Mouse (Mus musculus): ENCODE results near the gene Mau2.
"Not testable (repeated sequence)": the region's sequence is repeated elsewhere in the genome, so short reads cannot be mapped to it uniquely, and the experiment has no call there.

The Mau2 gene

DNA sequence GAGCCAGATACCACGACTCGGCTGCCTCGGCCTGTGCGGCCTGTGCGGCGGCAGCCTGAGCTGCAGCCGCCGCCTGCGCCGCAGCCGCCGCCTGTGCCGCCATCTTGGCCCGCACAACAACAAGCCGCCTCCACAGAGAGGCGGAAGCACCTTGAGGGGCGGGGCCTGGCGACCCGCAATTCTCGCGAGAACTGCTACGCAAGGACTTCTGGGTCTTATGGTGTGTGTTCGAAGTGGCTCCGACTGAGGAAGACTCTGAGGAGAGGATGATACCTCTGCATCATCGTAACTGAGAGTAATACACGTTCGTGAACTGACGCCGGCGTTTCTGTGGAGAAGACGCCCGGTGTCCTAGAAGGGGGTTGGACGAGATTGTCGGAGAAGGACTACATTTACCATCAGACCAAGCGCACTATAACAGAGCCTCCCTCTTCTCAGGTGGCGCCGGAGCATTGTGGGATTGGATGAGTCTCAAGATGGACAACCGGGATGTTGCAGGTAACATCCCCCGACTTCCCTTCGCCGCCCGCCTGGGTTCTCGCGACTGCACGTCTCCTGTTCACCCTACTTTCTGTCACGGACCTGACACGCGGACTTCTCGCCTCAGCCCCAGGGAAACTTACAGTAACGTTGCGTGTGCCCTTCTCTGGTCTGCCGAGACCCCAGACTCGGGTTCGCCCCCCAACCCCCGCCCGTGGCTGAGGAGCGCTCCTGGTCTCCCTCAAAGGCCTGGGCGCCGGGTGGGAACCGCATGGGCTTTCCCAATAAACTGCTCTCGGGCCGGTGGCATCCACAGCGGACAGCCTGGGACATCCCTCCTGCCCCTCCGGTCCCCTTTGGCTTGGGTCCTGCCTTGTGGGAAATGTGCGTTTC, at the start of gene Mau2, which contains the start of gene Sugp1:
Gene Mau2, minus strand, starts transcription at position 152 of the 873 bp plus-strand sequence.
Gene Sugp1, plus strand, starts transcription at position 231 of the 873 bp plus-strand sequence.
- DNase-seq: peak; percentile 97

DNA sequence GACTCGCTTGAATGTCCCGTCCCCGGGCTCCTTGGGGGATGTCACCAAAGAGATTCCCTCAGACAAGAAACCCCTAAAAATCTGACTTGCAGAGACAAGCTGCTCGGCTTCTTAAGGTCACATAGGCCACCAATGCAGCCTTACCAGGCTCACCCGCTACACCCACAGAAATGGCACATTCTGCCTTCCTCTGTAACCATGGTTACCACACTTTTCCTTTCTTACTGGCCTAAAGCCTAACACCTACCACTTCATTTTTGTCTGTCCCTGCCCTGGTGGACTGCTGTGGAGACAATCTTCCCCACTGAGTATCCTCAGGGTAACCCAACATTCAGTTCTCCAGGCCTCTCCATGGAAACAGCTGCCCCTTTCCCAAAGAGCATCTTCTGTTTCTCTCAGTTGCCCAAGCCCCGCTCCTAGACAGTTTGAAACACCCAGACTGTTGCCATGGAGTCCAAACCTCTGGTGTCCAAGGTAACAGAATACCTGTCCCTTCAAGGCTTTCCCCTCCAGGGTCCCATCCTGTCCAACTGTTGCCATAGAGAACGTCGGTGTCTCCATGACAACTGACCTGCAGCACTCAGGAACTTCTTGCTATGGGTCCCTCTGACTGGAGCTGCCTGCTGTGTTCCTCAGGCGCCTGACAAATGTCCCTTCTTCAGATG, 46.9 kb upstream of the Mau2 start:
- no peak for DNase-seq

DNA sequence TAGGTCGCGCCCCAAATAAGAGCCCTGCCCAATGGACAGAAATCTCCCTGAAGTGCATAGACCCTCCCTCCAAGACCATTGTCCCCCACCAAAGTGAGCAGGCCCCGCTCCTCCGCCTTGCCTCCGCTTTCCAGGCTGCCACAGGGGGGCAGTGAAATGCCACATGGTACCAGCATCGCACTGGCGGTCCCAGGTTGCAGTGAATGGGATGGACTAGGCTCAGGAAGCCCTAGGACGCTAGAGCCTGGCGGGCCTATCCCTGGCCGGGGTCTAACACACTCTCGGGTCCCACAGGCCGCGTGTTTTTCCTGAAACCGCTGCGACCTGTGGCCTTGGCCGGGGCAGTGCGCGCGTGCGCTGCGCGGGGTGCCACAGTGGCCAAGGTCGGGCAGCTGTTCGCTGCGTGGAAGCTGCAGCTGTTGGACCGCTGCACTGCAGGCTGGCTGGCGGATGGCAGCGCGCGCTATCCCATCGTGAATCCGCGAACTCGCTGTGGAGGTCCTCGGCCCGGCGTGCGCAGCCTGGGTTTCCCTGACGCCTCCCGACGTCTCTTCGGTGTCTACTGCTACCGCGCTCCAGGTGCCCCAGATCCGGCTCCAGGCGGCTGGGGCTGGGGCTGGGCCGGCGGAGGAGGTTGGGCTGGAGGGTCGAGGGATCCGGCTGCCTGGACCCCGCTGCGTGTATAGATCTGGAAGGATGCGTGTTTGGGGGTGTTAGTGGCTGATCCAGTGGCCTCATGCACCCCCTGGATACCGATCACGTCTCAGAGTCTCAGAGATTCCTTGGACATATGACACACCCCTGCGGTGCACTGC, 45.5 kb upstream of the Mau2 start:
- DNase-seq: peak; percentile 32

DNA sequence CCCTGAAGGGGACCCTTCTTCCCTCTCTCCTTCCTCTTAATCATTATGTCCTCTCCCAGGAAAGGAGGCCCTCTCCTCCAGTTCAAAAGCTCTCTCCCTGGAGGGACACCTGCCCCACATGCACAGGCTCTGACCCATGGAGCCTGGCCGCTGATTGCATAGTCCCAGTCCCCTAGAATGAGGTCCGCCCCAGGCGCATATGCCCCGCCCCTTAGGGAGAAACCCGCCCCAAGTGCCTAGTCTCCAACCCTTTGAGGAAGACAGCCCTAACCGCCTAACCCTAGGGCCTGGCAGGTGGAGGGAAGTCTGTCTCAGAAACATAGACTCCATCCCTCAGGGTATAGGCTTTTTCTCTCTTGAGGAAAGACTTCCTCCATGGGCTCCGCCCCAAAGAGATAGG, 44.7 kb upstream of the Mau2 start:
- DNase-seq: no peak

DNA sequence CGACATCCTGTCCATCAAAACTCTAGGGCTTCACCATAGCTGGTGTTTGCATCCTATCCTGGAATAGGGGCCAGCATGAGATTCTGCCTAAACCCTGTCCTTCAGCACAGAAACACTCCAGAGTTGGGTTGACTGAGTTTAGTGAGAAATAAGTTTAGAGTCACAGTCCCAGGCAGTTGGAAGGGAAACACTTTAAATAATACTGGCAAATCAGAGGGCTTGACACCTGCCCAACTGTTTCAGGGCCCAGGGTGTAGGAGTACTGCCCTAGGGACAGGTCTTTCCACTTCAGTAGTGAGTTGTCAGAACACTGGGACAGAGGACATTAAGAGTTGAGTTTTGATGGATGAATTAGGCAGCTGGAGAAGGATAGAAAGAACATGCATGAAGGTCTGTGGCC, 43.6 kb upstream of the Mau2 start:
- DNase-seq: no peak

DNA sequence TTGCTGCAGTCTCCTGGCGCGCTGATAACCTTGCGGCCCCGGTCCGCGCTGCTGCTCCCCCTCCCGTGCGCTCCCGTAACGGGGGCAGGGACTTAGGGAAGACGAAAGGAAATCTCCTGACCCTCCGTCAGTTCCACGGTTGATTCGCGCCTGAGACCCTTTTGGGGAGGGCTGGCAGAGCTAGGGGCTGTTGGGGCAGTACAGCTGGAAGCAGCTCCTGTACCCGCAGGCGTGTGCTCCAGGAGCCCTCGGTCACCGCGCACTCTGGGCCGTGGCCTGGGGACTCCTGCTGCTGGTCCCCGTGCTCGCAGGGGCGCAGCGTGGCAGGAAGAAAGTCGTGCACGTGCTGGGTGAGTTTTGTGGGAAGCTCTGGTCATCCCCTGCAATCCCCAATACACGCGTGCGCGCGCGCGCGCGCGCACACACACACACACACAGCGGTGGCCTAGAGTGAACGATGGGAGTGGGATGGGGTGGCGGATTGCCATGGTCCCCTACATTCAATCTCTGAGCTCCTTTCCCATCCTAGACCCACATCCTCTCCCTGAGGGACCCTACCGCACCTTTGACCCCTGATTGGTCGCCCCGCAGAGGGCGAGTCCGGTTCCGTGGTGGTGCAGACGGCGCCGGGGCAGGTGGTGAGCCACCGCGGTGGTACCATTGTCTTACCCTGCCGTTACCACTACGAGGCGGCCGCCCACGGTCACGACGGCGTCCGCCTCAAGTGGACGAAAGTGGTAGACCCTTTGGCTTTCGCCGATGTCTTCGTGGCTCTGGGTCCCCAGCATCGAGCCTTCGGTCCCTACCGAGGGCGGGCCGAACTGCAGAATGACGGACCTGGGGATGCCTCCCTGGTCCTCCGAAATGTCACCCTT, 41.9 kb upstream of the Mau2 start:
- no peak for DNase-seq

DNA sequence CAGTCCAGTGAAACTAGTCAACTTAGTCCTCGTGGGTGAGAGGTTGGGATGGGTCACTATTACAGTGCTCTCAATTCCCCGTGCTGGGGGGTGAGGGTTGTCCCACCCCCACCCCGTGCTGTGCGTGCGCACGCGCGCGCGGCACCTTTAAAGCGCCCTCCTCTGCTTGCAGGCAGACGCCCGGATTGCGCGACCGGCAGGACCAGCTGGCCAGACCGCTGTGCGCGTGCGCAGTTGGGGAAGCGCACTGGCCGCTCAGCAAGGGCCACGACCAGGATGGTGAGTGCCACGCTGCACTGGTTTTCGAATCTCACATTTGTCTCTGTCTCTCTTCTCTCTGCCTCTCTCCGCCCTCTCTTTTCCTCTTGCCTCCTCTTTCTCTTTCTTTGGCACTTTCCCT, 40.8 kb upstream of the Mau2 start, which contains the start of gene Hapln4:
Gene Hapln4, plus strand, starts transcription at position 173 of the 400 bp plus-strand sequence.
- peak; percentile 35 for DNase-seq

DNA sequence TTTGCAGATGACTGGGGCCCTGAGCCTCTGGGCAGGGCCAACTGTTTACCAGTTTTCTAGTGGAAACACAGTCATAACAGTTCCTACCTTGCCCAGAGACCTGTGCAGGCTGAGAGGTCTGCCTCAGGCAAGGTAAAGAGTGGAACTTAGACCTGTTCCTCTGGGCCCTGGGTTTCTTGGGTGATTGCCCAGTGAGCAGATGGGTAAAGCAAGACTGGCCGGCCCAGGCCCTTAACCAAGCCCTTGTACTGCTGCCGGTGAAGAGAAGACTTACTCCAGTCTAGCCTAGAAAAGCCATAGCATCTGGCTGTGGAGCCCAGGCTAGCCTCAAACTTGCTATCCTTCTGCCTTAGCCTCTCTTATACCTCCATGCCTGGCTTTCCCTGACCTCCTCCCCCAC, 39.4 kb upstream of the Mau2 start:
- DNase-seq: no peak

DNA sequence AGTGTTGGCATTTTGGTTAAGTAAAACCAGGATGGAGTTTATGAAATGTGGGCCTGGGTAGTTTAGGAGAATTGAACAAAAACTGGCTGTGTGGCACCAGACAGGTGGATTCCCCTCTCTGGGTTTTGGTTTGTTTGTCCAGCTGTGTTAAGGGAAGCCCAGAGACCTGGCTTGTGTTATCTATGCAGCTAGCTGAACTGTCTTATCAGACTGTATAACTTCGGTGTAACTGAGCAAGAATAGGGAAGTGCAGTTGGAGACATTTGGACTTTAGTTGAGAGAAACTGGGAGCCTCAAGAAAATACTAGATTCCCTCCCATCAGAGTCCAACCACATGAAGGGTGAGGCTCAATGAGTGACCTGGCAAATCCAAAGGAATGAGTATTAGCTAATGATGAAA, 31.1 kb upstream of the Mau2 start:
- DNase-seq: no peak

DNA sequence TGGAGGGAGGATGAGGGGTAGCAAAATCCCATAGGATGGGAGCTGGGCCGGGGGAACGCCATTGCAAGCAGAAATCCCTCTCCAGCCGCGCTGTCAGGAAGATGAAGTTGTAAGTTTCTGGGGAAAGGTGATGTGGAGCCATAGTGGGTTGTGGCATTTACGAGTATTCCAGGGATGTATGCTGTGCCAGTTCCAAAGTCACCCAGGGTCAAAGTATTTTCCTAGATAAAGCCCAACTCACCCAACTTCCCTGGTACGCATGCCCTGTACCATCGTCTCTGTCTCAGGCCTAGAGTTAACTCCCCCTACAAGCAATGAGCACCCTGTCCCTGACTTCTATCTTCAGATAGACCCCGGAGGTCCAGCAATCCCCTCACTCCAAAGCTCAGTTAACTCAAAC, 30.6 kb upstream of the Mau2 start:
- no peak for DNase-seq

DNA sequence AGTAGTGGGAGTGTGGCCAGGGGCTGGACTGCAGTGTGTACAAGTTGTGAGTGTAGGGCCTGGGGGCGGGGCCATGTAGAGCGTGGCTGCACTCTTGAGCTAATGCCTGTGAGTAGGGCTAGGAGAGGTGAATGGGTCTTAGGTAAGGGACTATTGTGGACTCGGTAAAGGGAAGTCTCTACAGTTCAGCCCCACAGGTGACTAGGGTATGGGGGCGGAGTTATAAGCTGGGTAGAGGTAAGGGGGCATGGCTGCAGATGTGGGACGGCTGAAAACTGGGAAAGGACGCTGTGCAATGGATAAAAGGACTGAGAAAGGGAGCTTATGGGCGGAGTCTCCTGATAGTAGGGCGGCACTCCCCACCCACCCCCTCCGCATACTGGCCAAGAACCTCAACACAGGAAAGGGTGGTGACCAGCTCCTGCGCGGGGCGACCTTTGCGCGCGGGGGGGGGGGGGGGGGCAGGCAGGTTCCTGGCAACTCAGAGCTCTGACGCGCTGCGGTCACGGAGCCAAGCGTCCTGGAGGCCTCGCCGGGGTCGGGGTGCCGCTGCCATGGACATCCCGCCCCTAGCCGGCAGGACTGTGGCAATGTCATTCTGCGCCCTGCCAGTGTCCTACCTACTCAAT, 30.0 kb upstream of the Mau2 start, which contains the start of gene Tm6sf2:
Gene Tm6sf2, plus strand, starts transcription at position 484 of the 629 bp plus-strand sequence.
- peak; percentile 60 for DNase-seq

DNA sequence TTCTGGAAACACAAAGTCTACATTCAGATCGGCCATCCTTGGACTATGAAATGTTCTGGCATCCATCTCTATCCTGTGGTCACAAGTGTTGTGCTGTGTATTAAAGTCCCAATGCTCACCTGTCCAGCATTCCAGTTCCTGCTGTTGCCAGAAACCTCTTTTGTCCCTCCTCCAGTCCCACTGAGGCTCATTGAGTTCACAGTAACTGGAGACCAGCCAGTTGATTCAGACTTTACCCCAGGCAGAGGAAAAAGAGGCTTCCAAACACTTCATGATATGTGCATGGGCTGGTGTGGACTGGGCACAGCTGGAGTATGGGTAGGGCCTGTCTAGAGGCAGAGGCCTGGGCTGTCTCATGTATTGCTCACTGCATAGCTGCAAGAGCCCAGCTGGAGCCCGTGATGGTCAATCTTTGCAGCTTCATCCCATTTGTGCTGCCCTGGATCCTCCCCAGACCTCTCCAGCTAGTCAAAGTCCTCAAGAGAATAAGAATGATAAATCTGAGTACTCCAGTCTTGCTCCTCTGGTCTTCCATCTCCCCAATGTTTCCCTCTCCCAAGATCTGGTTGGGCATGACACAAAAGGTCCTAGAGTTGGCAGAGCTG, 29.4 kb upstream of the Mau2 start:
- no peak for DNase-seq

DNA sequence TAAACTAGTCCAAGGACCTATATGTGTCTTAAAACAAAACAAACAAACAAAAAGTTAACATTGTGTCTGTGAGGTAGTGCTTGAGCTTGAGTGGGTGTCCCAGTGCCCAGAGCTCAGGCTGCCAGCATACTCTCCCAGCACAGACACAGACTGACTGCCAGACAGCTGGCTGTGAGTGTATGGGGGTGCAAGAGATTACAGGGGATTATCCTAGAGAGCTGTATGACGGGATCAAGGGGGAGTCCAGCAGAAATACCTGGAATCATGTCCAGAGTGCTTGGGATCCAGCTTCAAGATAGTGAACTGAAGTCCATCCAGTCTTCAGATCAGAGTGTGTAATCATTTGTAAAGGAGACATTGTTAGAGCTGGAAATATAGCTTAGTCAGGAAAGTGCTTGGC, 15.2 kb upstream of the Mau2 start:
- DNase-seq: no peak

DNA sequence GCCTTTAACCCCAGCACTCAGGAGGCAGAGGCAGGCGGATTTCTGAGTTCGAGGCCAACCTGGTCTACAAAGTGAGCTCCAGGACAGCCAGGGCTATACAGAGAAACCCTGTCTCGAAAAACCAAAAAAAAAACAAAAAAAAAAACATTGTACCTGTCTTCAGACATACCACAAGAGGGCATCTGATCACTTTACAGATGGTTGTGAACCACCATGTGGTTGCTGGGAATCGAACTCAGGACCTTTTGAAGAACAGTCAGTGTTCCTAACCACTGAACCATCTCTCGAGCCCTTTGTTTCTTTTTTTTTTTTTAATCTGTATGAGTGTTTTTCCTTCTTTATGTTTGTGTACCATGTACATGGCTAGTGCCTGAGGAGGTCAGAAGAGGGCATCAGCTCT, 7.9 kb upstream of the Mau2 start:
- not testable (repeated sequence) for DNase-seq

DNA sequence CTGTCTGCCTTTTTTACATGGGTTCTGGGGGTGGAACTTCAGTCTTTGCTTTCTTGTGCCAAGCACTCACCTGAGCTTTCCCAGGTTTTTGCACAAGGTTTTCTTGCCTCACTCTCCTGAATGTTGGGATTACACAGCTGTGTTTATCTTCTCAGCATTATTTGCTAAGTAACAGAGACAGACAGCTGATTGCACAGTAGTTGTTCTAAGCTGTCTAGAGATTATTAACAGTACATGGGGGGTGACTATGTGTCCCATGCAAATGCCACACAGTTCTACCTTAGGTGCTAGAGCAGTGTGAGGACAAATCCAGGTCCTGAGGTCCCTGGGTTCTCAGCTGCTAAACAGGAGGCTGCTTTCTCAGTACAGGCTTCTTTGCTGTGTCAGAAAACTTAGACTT, 7.1 kb upstream of the Mau2 start:
- DNase-seq: no peak

DNA sequence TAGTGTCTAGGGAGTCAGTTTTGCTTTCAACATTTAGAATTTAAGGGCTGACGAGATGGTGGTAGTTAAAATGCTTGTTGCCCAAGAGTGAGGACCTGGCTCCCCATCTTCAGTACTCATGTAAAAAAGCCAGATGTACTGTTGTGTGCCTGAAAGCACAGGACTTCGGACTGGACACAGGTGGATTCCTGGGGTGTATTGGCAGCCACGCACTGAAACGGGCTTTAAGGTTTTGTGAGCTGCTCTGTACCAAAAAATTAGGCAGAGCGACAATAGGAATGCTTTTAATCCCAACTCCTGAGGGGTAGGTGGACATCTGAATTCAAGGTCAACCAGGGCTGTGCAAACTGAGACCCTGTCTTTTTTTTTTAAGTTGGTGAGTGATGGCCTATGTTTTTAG, 1.5 kb upstream of the Mau2 start:
- no peak for DNase-seq

DNA sequence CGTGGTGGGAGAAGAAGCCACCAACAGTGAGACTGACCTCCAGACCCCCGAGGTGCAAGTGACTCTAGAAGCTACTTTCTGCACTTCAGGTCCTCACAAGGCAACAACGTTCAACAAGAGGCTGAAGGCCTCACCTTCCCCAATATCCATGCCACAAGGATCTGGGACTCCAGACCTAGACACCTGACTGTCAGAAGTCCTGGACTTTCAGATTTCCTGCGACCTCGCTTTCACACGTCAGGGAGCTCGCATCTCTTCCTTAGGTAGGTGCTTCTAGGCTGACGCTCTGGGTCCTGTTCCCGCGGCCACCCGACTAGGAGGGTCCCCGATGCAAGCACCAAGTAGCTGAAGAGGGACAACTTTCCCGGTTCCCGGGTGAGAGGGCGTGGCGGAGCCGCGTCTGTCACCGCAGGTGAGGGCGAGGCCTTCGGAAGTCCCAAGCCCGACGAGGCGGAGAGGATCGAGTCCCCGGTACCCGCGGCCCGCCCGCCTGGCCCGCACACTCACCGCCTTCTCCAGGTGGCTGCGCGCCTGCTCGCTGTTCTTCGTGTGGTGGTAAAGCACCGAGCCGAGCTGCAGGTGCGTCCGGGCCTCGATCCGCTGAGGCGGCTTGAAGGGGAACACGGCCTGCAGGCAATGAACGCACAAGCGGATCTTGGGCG, 518 bp downstream of the Mau2 start:
- DNase-seq: peak; percentile 28

DNA sequence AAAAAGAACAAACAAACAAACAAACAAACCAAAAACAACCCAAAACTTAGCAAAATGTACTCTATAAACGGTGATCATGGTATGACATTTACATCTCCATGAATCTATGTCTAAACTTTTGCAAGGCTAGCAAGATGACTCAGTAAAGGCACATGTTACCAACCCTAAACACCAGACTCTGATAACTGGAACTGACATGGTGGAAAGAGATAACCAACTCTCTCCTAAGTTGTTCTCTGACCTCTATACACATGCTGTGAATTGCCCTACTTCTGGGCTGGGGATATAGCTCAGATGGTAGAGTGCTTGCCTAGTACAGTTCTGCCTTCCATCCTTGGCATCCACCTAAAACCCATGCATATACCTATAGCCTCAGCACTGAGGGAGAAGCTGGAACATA, 4.5 kb downstream of the Mau2 start:
- DNase-seq: no peak

DNA sequence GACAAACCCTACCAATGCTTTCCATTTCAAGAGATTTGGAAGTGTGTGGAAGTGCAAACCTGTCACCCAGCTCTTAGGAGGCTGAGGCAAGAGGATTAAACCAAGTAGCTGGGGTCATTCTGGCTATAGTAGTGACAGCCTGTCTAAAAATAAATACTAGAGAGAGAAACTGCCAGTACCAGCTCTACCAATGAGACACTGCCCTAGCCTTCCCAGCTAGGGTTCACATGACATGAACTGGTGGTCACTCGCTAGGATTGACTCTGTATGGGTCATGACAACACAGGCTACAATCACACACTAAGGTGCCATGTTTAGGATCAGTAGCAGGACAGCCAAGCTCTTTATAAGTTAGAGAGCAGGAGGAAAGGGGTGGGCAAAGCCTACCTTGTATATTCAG, 12.3 kb downstream of the Mau2 start:
- DNase-seq: no peak

DNA sequence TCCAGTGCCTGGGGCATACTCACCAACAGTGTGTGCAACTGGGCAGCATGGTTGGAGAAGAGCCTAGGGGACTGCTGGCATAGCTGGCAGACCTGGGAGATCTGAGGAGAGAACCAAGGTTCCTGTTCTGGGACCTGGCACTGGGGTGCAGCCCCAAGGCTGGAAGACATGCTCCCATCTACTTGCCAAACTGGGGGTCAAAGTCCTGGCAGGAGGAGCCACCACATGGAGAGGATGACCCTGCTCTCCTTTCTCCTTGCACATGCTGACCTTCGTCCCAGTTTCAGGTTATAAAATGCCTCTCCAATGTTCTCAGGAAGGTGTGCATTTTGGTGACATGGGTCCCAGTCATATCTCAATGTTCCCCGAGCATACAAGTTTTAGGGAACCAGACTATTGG, 16.4 kb downstream of the Mau2 start:
- DNase-seq: no peak

DNA sequence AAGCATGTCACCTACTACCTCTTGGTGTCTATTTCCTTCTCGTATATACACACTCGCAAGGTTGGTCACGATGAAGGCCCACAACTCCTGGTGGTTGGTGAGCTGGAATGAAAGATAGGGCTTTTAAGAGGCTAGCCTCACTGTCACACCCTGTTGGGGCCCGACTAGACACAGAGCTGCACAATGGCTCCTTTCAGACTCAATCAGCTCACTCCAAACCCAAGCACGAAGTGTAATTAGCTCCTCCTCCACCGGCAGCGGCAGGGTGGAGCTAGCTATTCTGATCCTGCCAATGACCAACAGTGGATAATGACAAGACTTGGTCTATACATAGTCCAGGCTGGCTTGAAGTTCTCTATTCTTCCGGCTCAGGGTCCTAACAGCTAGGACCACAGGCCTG, 18.9 kb downstream of the Mau2 start:
- DNase-seq: no peak

Measured in lung, postnatal 36 days (tissue).